Mouse (Mus musculus) myocyte (in vitro differentiated cells): ENCODE measurements around the gene Phf7. TPM values are rescaled to one million over a fixed set of nuclear protein-coding genes. Genes with fewer than 3 reads are reported as not detected.

Source experiments
- H3K27me3 ChIP-seq: one replicate; pipeline ENCODE4 v1.6.1; 2011; ENCODE audit not compliant: control insufficient read depth, insufficient read depth, insufficient read length
- H3K36me3 ChIP-seq: one replicate; pipeline ENCODE4 v1.6.1; 2011; ENCODE audit not compliant: control insufficient read depth, insufficient read depth
- H3K4me2 ChIP-seq: one replicate; pipeline ENCODE4 v1.6.1; 2011; ENCODE audit warnings: low read depth, control low read depth
- H3K4me3 ChIP-seq: one replicate; pipeline ENCODE4 v1.5.1; 2011; ENCODE audit warnings: mild to moderate bottlenecking, control low read depth, moderate library complexity
- H3K79me2 ChIP-seq: one replicate; pipeline ENCODE4 v1.6.1; 2011; ENCODE audit not compliant: control insufficient read depth, insufficient read depth
- H3ac ChIP-seq: one replicate; pipeline ENCODE4 v1.6.1; 2011; ENCODE audit not compliant: control insufficient read depth, insufficient read length
- CEBPB ChIP-seq: IDR thresholded peaks from 2 replicates; pipeline ENCODE4 v1.6.1; 2011; ENCODE audit warnings: mild to moderate bottlenecking, moderate library complexity; ENCODE audit not compliant: poor library complexity, insufficient read depth, severe bottlenecking
- E2F4 ChIP-seq: IDR thresholded peaks from one replicate; pipeline ENCODE4 v1.6.1; 2011; ENCODE audit warnings: mild to moderate bottlenecking, control low read depth, moderate library complexity; ENCODE audit not compliant: insufficient read depth
- MAX ChIP-seq: IDR thresholded peaks from one replicate; pipeline ENCODE4 v1.6.1; 2011; ENCODE audit warnings: low read depth, mild to moderate bottlenecking, control low read depth
- MYOD1 ChIP-seq, 3 experiments: IDR thresholded peaks; one replicate each; pipeline ENCODE4 v1.6.1; 2011; ENCODE audit warnings: control low read depth in 2 of 3, low read depth in 2 of 3, mild to moderate bottlenecking in 2 of 3, moderate library complexity in 1 of 3; ENCODE audit not compliant: insufficient read length in 2 of 3, control insufficient read depth in 1 of 3
- MYOG ChIP-seq, 3 experiments: IDR thresholded peaks; one replicate each; pipeline ENCODE4 v1.6.1; 2011; ENCODE audit warnings: control low read depth in 2 of 3, low read depth in 2 of 3, mild to moderate bottlenecking in 2 of 3; ENCODE audit not compliant: insufficient read length in 2 of 3, control insufficient read depth in 1 of 3, insufficient read depth in 1 of 3
- POLR2A ChIP-seq: IDR thresholded peaks from one replicate; pipeline ENCODE4 v1.6.1; 2011; ENCODE audit warnings: low read depth, mild to moderate bottlenecking, control low read depth, moderate library complexity; ENCODE audit not compliant: insufficient read length
- POLR2AphosphoS2 ChIP-seq: IDR thresholded peaks from one replicate; pipeline ENCODE4 v1.6.1; 2011; ENCODE audit warnings: low read depth, control low read depth; ENCODE audit not compliant: insufficient read length
- REST ChIP-seq: IDR thresholded peaks from one replicate; pipeline ENCODE4 v1.6.1; 2011; ENCODE audit warnings: mild to moderate bottlenecking, control low read depth, moderate library complexity; ENCODE audit not compliant: insufficient read depth, insufficient read length
- SRF ChIP-seq: IDR thresholded peaks from one replicate; pipeline ENCODE4 v1.6.1; 2011; ENCODE audit warnings: low read depth; ENCODE audit not compliant: control insufficient read depth, insufficient read length
- TCF12 ChIP-seq: IDR thresholded peaks from one replicate; pipeline ENCODE4 v1.6.1; 2011; ENCODE audit warnings: mild to moderate bottlenecking, control low read depth; ENCODE audit not compliant: poor library complexity, insufficient read depth, severe bottlenecking
- TCF3 ChIP-seq: IDR thresholded peaks from one replicate; pipeline ENCODE4 v1.6.1; 2011; ENCODE audit warnings: low read depth, control low read depth; ENCODE audit not compliant: insufficient read length
- USF1 ChIP-seq: IDR thresholded peaks from one replicate; pipeline ENCODE4 v1.6.1; 2011; ENCODE audit warnings: low read depth, mild to moderate bottlenecking, control low read depth, moderate library complexity
- polyA plus RNA-seq: library from polyadenylated mRNA; unstranded; fragments of >200 nt; fragmentation: generic; extraction: Trizol; gene quantifications from one replicate; pipeline ENCODE4 v1.2.1, GENCODE M21; 2012; ENCODE audit warnings: missing spikeins

Gene Phf7
- polyA plus RNA-seq, 1 experiment, result 5.4 TPM

- Histone ChIP-seq H3K4me2 (no peak overlapping the region), H3K27me3 (peaks cover 24% of the 10 kb centered on the region), H3ac (no peak overlapping the region), H3K36me3 (no peaks in the 10 kb centered on the region), H3K4me3 (no peak overlapping the region), H3K79me2 (no peaks in the 10 kb centered on the region)
- TF ChIP-seq USF1 (no peak), REST (no peak), MAX (no peak), MYOD1 (IDR thresholded peaks at IDR 0.05; ENCODE audit: control insufficient read depth in 1 of 3, insufficient read length in 2 of 3, low read depth in 2 of 3) (no peak), POLR2A (no peak), TCF3 (no peak), E2F4 (no peak), TCF12 (no peak), MYOG (IDR thresholded peaks at IDR 0.05; ENCODE audit: control insufficient read depth in 1 of 3, insufficient read depth in 1 of 3, insufficient read length in 2 of 3, low read depth in 2 of 3) (no peak), SRF (no peak), CEBPB (no peak), POLR2AphosphoS2 (no peak)
Observed at GRCm38 (mm10) chr14:31268301-31269001, 17.3 kb upstream of the Phf7 start.

GRCm38 (mm10) chr14:31267649-31268048, 16.5 kb upstream of the Phf7 start:
- no peak overlapping the region for H3K4me3 ChIP-seq
- H3K36me3 ChIP-seq, result no peaks in the 10 kb centered on the region
- H3K4me2 ChIP-seq, result no peak overlapping the region
- TF ChIP-seq POLR2AphosphoS2, result no peak
- TF ChIP-seq E2F4, result no peak
- no peak overlapping the region for H3ac ChIP-seq
- peaks cover 24% of the 10 kb centered on the region for H3K27me3 ChIP-seq
- no peaks in the 10 kb centered on the region for H3K79me2 ChIP-seq

DNA sequence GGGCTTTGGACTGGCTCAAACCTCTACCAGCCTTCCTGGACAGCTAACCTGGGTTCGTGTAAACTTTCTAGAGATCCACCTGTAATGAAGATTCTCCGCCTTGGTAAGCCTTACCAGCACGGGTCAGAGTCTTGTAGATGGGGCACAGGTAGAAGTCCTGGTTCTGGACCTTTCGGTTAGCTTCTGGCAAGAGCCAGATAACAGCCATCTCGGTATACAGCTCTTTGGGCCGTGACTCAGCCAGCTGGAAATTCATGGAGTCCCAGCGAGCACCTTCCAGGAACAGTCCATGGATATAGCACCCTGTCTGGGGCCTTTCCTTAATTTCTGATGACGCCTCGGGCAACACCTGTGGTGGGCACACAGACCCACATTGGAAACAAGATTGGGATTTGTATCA, 9.8 kb upstream of the Phf7 start:
- H3K4me2 ChIP-seq, result no peak overlapping the region
- peaks cover under 1% of the 10 kb centered on the region for H3K27me3 ChIP-seq
- TF ChIP-seq MYOG (IDR thresholded peaks at IDR 0.05; ENCODE audit: control insufficient read depth in 1 of 3, insufficient read depth in 1 of 3, insufficient read length in 2 of 3, low read depth in 2 of 3) (no peak), SRF (no peak)
- no peak overlapping the region for H3ac ChIP-seq
- peaks cover 30% of the 10 kb centered on the region for H3K36me3 ChIP-seq
- H3K79me2 ChIP-seq, result no peaks in the 10 kb centered on the region
- H3K4me3 ChIP-seq, result no peak overlapping the region

GRCm38 (mm10) chr14:31260374-31260773, 9.3 kb upstream of the Phf7 start:
- no peaks in the 10 kb centered on the region for H3K79me2 ChIP-seq
- no peak overlapping the region for H3ac ChIP-seq
- H3K27me3 ChIP-seq, result no peaks in the 10 kb centered on the region
- no peak overlapping the region for H3K4me3 ChIP-seq
- H3K4me2 ChIP-seq, result no peak overlapping the region
- H3K36me3 ChIP-seq, result peaks cover 35% of the 10 kb centered on the region
- TF ChIP-seq REST (no peak), USF1 (no peak), TCF3 (no peak), TCF12 (no peak), SRF (no peak), POLR2A (no peak), MYOD1 (IDR thresholded peaks at IDR 0.05; ENCODE audit: control insufficient read depth in 1 of 3, insufficient read length in 2 of 3, low read depth in 2 of 3) (no peak), CEBPB (no peak), MYOG (IDR thresholded peaks at IDR 0.05; ENCODE audit: control insufficient read depth in 1 of 3, insufficient read depth in 1 of 3, insufficient read length in 2 of 3, low read depth in 2 of 3) (no peak), E2F4 (no peak), POLR2AphosphoS2 (no peak), MAX (no peak)

DNA sequence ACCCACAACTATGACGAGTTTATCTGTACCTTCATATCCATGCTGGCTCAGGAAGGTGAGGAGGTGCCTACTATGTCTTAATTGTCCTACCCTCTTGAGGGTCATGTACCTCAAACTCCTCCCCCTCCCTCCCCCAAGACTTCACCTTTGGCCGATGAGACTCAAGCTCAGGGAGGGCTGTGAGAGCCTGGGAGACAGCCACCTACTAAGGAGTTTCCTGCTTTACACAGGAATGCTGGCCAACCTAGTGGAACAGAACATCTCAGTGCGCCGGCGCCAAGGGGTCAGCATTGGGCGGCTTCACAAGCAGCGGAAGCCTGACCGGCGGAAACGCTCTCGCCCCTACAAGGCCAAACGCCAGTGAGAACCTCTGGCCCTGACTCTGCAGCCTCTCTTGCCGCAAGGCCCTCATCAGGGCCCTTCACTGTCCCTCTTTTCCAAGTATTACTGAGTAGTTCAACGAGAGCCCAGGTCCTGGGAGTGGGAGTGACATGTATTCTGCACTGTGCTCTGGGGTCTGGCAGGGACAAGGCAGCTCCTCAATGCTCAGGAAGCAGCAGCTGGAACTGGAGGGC, 7.4 kb upstream of the Phf7 start:
- H3K4me2 ChIP-seq, result no peak overlapping the region
- TF ChIP-seq MYOD1 (IDR thresholded peaks at IDR 0.05; ENCODE audit: control insufficient read depth in 1 of 3, insufficient read length in 2 of 3, low read depth in 2 of 3), result no peak
- no peak for TF ChIP-seq E2F4
- TF ChIP-seq MYOG (IDR thresholded peaks at IDR 0.05; ENCODE audit: control insufficient read depth in 1 of 3, insufficient read depth in 1 of 3, insufficient read length in 2 of 3, low read depth in 2 of 3), result no peak
- no peak for TF ChIP-seq CEBPB
- TF ChIP-seq TCF12, result no peak
- no peak for TF ChIP-seq SRF
- no peak for TF ChIP-seq REST
- TF ChIP-seq MAX, result no peak
- TF ChIP-seq USF1, result no peak
- TF ChIP-seq POLR2A, result no peak
- TF ChIP-seq TCF3, result no peak
- TF ChIP-seq POLR2AphosphoS2, result no peak
- no peaks in the 10 kb centered on the region for H3K27me3 ChIP-seq
- H3ac ChIP-seq, result no peak overlapping the region
- H3K4me3 ChIP-seq, result no peak overlapping the region
- H3K79me2 ChIP-seq, result no peaks in the 10 kb centered on the region
- peaks cover 51% of the 10 kb centered on the region for H3K36me3 ChIP-seq
